Mouse (Mus musculus) lung, embryonic 14.5 days (tissue): ENCODE data around the gene Ccnd1. TPM values are rescaled to one million over a fixed set of nuclear protein-coding genes. Genes with fewer than 3 reads are reported as not detected.

Experiments
- ATAC-seq: fragments of 200-750 bp; cut with Nextera tagmentation; 2 replicates; pipeline ENCODE4 v1.8.0; 2017; ENCODE audit warnings: mild to moderate bottlenecking, moderate TSS enrichment, moderate library complexity; ENCODE audit not compliant: insufficient read depth
- DNase-seq: peaks from one replicate; pipeline ENCODE4 v3.0.0-alpha.2; 2015
- H3K27ac ChIP-seq: fragments of 300-500 bp; sonication (generic); 2 replicates; pipeline ENCODE4 v1.5.1; 2014; ENCODE audit warnings: low read depth, mild to moderate bottlenecking, moderate library complexity
- H3K27me3 ChIP-seq: fragments of 300-500 bp; sonication (generic); 2 replicates; pipeline ENCODE4 v1.6.1; 2014; ENCODE audit warnings: low read length, control low read depth; ENCODE audit not compliant: insufficient read depth
- H3K36me3 ChIP-seq: fragments of 300-500 bp; sonication (generic); 2 replicates; pipeline ENCODE4 v1.6.1; 2014; ENCODE audit warnings: control low read depth; ENCODE audit not compliant: insufficient read depth
- H3K4me1 ChIP-seq: fragments of 300-500 bp; sonication (generic); 2 replicates; pipeline ENCODE4 v1.6.1; 2014; ENCODE audit warnings: antibody characterized with exemption, control low read depth; ENCODE audit not compliant: insufficient read depth
- H3K4me2 ChIP-seq: fragments of 300-500 bp; sonication (generic); 2 replicates; pipeline ENCODE4 v1.6.1; 2014; ENCODE audit warnings: mild to moderate bottlenecking
- H3K4me3 ChIP-seq: fragments of 300-500 bp; sonication (generic); 2 replicates; pipeline ENCODE4 v1.5.1; 2014; ENCODE audit warnings: low read depth, low read length
- H3K9ac ChIP-seq: fragments of 300-500 bp; sonication (generic); 2 replicates; pipeline ENCODE4 v1.6.1; 2014
- H3K9me3 ChIP-seq: fragments of 300-500 bp; sonication (generic); 2 replicates; pipeline ENCODE4 v1.6.1; 2016; ENCODE audit warnings: low read depth, low read length, control low read depth
- CTCF ChIP-seq: IDR thresholded peaks from 2 replicates; pipeline ENCODE4 v1.5.1; 2016; ENCODE audit warnings: antibody characterized with exemption, low read depth
- WGBS: fragments of 180-500 bp; shearing (Covaris S2); extraction: QIAGEN DNeasy Blood & Tissue Kit; methylation state at CpG from one replicate; pipeline ENCODE4 v1.1.7; 2014; 5-methylcytosine and 5-hydroxymethylcytosine counted together
- polyA plus RNA-seq: library from polyadenylated mRNA; unstranded; fragments of >200 nt; fragmentation: Nextera tagmentation; extraction: Ambion mirVana; gene quantifications from 2 replicates; pipeline ENCODE4 v1.2.1, GENCODE M21; 2014

The Ccnd1 gene
- polyA plus RNA-seq, 1 experiment from 2014 or later, result 154 TPM

- TF ChIP-seq CTCF, result no peak
- ATAC-seq (no peak; the same call in 1 of the 2 replicates), DNase-seq (peak; percentile 50)
- Histone ChIP-seq H3K4me2 (no peak overlapping the region), H3K4me3 (no peak overlapping the region), H3K36me3 (no peaks in the 10 kb centered on the region), H3K27ac (no peak overlapping the region), H3K4me1 (no peaks in the 10 kb centered on the region), H3K9ac (no peak overlapping the region), H3K9me3 (no peaks in the 10 kb centered on the region), H3K27me3 (no peaks in the 10 kb centered on the region; the same call in 1 of the 2 replicates)
- 23% methylated on average over 2 of the region's 2 CpGs for WGBS
Measured at GRCm38 (mm10) chr7:144883106-144883505, 56.6 kb downstream of the Ccnd1 start.

Other genes with a start within 250 kb of the Ccnd1 start
- gene Ano1, start 188.0 kb downstream of the Ccnd1 start, polyA plus RNA-seq, result 64.8 and 71.5 TPM in 2 replicates
- gene Fgf3, start 101.8 kb downstream of the Ccnd1 start, polyA plus RNA-seq, result not detected in 2 replicates
- gene Fgf4, start 92.6 kb downstream of the Ccnd1 start, polyA plus RNA-seq, result not detected in 2 replicates
- gene Fgf15, start 43.4 kb downstream of the Ccnd1 start, polyA plus RNA-seq, result not detected in 2 replicates
- 22.1 and 22.3 TPM in 2 replicates for gene LTO1, start 24.8 kb downstream of the Ccnd1 start, polyA plus RNA-seq